Mouse (Mus musculus): Measurements from ENCODE around the gene 9130213A22Rik.

9130213A22Rik gene

GRCm38 (mm10) chr11:69123693-69124497 is 1.5 kb upstream of the 9130213A22Rik start:
- DNase-seq (ENCODE audit: low spot score in 2 of 2), result peak; percentile 96 to 97

DNA sequence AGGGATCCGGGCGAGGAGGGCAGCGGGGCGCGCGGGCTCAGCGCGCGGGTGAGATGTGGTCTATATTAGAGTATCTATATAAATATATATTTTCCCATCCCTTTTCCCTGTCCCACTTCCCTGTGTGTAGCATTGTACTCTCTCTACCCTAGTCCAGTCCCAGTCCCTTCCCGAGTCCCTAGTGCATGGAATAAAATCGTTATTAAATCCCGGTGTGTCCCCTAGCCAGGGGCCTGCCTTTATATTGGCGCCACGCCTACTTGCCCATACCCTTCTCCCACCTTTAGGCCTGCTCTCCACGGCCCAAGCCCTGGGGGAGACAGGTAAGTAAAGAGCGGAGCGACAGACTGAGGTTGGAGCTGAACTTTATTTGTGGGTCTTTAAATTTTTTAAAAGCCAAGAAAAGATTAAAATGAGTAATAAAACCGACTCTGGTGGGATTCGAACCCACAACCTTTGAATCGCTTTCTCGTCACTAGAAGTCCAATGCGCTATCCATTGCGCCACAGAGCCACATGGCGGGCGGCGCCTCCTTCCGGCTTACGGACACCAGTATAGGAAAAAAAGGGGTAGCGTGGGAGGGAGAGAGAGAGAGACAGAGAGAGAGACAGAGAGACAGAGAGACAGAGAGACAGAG is 785 bp upstream of the 9130213A22Rik start:
- peak; percentile 92 to 95 for DNase-seq (ENCODE audit: low spot score in 2 of 2)

- peak in 1 of 2 experiments; percentile 11 for DNase-seq (ENCODE audit: low spot score in 2 of 2)
These were observed 551 bp downstream of the 9130213A22Rik start for GRCm38 (mm10) chr11:69121741-69122335.

- peak in 1 of 2 experiments; percentile 17 for DNase-seq (ENCODE audit: low spot score in 2 of 2)
These were observed 1.2 kb downstream of the 9130213A22Rik start for GRCm38 (mm10) chr11:69121001-69121740.

- DNase-seq (ENCODE audit: low spot score in 2 of 2), result no peak
These were observed 2.0 kb downstream of the 9130213A22Rik start, which contains the start of gene Hes7 for GRCm38 (mm10) chr11:69120221-69121000. TSS of gene Hes7 (plus strand) at chr11:69120404.

- DNase-seq (ENCODE audit: low spot score in 2 of 2), result no peak
These were observed 2.8 kb downstream of the 9130213A22Rik start for GRCm38 (mm10) chr11:69119446-69120155.

GRCm38 (mm10) chr11:69118765-69119164 is 3.6 kb downstream of the 9130213A22Rik start:
- DNase-seq (ENCODE audit: low spot score in 2 of 2), result peak; percentile 71 to 90

DNA sequence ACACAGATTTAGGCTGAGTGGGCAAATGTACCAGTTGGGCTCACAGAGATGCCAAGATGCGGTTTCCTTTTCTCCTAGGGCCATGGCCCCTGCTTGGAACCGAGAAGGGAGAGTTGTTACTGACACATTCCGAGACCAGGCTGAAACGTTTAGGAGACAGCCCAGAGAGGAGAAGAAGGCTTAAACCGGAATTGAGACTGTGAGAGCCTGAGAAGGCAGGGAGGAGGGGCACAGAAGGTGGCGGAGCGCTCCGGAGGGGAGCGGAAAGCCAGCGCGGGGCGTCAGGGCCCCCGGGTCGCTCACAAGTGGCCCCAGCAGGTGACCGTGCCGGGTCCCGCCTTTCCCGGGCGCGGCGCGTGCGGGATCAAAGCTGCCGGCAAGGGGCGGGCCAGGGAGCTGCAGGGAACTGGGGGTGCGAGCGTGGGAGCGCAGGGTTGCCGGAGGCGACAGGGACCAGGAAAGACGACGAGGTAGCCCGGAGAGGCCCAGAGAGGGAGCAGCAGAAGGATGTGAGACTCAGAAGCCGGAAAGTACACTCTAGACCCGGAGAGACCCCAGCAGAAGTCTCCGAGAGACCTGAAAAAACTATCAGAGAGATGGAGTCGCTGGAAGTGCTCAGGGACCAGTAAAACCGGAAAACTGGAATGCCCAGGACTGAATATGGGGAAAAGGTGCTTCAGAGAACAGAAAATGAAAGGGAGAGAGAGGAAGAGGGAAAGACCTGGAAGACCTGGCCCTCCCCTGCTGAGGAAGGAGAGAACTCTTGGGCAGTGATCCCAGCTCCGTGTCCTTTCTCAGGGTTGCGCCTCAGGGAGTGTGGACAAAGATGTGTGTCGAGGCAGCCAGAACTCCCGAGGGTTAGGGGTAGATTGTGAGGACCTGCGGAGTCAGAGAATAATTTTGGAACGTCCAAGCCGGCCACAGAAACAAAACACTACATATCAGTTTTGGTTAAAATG is 4.4 kb downstream of the 9130213A22Rik start:
- no peak for DNase-seq (ENCODE audit: low spot score in 2 of 2)

- no peak for DNase-seq (ENCODE audit: low spot score in 2 of 2)
These were observed 5.5 kb downstream of the 9130213A22Rik start for GRCm38 (mm10) chr11:69116843-69117242.

GRCm38 (mm10) chr11:69114621-69115020 is 7.8 kb downstream of the 9130213A22Rik start:
- DNase-seq (ENCODE audit: low spot score in 2 of 2), result no peak

- DNase-seq (ENCODE audit: low spot score in 2 of 2), result no peak
These were observed 8.4 kb downstream of the 9130213A22Rik start for GRCm38 (mm10) chr11:69114018-69114417.

- peak in 1 of 2 experiments; percentile 10 for DNase-seq (ENCODE audit: low spot score in 2 of 2)
These were observed 10.5 kb downstream of the 9130213A22Rik start for GRCm38 (mm10) chr11:69111865-69112264.

DNA sequence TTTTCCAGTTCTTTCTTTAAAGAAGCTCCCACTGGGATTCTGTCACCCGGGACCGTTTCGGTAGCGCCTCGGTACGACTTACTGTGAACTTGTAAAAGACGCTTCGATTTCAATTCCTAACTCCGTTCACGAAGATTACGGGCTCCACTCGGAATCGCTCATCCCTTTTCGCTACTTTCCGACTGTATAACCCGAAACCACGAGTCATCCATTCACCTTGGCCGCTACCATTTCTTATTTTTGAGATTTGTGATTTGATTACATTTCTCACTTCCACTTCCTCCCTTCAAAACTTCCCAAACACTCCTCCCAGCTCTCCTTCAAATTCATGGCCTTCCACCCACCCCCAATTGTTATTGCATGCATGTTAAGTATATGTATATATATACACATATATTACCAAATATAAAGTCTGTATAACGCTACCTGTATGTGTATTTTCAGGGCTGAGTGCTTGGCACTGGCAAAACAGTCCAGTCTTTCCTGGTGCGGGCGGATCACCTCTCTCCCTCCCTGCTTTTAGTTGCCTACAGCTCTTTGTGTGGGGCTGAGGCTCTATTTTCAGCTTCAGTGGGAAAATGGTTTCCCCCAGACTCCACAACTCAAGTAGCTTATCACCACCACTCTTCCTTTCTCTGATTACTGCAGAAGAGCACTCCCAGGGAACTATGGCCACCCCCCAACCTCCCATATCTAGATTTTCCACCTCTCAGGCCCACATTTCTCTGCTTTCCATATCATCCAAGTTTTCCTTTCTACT is 11.2 kb downstream of the 9130213A22Rik start:
- DNase-seq (ENCODE audit: low spot score in 2 of 2), result peak in 1 of 2 experiments; percentile 11

DNA sequence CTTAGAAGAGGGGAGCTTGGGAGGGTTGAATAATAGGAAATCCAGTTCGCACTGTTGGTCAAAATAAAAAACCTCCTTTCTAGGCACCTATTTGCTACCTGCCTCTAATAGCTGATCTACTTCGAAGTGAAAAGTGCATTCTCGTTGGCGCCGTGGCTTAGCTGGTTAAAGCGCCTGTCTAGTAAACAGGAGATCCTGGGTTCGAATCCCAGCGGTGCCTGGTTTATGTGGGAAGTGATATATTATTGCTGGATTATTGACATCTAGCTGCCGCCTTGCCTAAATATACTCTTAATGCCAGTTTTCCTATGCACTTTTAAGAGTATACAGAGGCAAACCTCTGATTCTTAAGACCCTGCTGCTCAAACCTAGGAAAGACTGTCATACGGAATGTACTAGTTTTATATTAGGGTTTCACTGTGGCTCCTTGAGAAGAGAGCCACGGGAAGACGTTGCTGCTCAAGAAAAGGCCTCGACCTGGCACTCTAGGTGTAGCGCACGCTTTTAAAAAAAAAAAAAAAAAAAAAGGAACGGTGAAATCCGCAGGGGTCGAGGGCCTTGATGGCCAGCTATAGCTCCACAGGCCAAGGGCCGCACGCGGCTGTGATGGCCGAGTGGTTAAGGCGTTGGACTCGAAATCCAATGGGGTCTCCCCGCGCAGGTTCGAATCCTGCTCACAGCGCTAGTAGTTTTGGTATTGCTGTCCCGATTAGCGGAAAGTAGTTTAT is 11.9 kb downstream of the 9130213A22Rik start:
- DNase-seq (ENCODE audit: low spot score in 2 of 2), result peak; percentile 89 to 92

DNA sequence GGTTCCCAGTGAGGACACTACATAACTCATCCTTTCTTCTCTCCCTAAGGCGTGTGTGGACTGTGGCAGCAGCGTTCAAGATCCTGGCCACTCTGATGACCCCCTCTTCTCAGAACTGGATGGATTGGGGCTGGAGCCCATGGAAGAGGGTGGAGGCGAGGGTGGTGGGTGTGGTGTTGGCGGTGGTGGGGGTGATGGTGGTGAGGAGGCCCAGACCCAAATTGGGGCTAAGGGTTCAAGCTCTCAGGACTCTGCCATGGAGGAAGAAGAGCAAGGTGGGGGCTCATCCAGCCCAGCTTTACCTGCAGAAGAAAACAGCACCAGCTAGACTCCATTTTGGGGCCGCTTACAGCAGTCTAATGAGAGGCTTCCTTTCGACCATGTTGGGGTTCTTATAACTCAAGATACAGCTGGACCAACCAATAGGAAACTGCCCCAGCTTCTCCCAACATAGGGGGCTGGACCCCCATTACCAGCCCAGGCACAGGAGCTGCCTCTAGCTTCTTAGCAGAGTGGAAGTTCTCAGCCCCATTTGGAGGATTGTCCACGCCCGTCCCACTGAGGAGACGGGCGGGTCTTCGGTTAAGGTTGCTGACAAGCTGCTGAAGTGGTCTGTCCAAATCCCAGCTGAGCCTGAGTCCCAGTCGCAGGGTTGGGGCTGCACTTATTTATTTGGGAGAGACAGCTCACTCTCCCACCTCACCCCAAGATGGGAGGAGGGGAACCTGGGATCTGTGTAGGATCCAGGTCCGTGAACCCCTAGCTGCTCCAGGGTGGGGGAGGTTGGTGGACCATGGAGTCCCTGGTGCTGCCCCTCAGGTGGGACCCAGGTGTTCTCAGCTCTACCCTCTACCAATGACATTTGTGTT is 13.1 kb downstream of the 9130213A22Rik start:
- DNase-seq (ENCODE audit: low spot score in 2 of 2), result peak in 1 of 2 experiments; percentile 12

DNA sequence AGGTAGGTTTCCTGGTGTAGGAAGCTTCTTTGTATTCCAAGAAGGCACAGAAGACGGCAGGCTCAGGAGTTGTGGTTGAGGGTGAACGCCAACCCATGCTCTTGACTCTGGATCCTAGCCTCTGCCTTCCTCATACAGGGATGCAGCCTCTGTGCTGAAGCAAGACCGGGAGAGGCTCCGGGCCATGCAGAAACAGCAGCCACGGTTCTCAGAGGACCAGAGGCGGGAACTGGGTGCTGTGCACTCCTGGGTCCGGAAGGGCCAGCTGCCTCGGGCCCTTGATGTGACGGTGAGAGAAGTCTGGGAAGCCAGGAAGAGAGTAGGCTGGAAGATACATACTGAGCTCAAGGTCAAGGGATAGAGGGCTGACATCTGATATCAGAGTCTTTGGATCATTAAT is 14.2 kb downstream of the 9130213A22Rik start:
- DNase-seq (ENCODE audit: low spot score in 2 of 2), result peak in 1 of 2 experiments; percentile 5

DNA sequence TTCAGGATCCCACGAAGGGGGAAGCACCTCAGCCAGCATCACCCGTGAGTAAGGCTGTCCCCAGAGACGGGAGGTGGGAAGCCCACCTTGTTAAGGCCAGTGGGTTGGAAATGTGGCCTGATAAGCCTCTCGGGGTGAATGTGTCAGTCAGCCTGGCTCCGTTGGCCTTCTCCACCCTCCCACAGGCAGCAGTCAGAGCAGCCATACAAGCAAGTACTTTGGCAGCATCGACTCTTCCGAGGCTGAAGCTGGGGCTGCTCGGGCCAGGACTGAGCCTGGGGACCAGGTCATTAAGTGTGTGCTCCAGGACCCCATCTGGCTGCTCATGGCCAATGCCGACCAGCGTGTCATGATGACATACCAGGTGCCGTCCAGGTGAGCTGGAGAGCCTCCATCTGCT is 14.7 kb downstream of the 9130213A22Rik start:
- no peak for DNase-seq (ENCODE audit: low spot score in 2 of 2)

All from frontal cortex, postnatal 25 days (tissue).